Mouse (Mus musculus) thymus, postnatal 0 days (tissue): ENCODE results near the gene Slc22a5. TPM values are rescaled to one million over a fixed set of nuclear protein-coding genes. Genes with fewer than 3 reads are reported as not detected.
"Not testable (repeated sequence)": the region's sequence is repeated elsewhere in the genome, so short reads cannot be mapped to it uniquely, and the experiment has no call there.

Experiments used
- DNase-seq: peaks from one replicate; pipeline ENCODE4 v3.0.0-alpha.2; 2015; ENCODE audit warnings: low spot score
- polyA plus RNA-seq: library from polyadenylated mRNA; unstranded; fragments of >200 nt; fragmentation: Nextera tagmentation; extraction: Ambion mirVana; gene quantifications from 2 replicates; pipeline ENCODE4 v1.2.1, GENCODE M21; 2015

Slc22a5 gene
- polyA plus RNA-seq, 1 experiment from 2014 or later, result 12.8 TPM

DNA sequence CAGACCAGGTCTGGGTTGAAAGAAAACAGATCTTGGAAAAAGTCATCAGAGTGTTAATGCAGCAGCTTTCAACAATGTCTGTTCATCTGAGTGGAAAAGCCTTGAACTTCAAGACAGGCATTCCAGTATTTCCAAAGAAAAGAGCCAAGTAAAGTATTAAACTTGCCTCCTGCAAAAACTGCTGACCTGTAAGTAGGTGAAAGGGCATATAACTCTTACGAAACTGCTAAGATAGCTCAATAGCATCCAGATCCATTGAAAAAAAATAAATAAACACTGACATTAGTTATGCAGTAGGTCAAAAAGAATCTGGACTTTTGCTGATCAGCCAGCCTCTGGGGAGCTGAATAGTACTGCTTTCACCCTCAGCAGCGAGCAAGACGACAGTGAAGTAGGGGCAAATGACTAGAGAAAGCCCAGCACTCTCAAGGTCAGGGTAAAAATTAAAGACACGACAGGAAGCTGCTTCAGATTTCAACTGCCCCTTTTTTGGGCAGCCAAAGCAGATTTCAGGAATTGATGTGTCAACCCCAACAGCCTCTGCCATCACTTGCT, 2.3 kb downstream of the Slc22a5 start:
- no peak for DNase-seq

DNA sequence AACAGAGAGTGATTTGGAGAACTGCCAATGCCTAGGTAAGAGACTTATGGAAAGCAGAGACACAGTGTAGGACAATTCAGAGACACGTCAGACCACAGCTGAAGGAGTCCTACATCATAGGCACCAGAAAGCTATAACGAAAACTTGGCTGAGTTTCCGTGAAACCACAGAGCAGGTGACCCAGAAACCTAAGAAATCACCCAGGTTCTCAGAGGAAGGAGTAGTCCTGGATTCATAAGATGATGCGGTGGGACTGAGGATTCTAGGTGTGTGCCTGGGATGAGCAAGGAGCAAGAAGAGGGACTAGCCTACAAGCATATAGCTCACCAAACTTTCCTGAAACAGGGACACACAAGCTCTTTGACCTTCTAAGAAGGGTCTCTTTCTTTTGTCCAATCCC, 3.2 kb downstream of the Slc22a5 start:
- DNase-seq, result no peak

GRCm38 (mm10) chr11:53883287-53883686, 8.2 kb downstream of the Slc22a5 start:
- DNase-seq, result no peak

DNA sequence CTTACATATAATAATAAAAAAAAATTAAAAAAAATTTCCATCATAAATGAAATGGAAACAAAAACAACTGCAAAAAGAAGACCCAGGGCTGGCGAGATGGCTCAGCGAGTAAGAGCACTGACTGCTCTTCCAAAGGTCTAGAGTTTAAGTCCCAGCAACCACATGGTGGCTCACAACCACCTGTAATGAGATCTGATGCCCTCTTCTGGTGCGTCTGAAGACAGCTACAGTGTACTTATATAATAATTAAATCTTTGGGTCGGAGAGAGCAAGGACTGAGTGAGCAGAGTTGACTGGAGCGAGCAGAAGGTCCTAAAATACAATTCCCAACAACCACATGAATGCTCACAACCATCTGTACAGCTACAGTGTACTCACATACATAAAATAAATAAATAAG, 13.4 kb downstream of the Slc22a5 start:
- not testable (repeated sequence) for DNase-seq

DNA sequence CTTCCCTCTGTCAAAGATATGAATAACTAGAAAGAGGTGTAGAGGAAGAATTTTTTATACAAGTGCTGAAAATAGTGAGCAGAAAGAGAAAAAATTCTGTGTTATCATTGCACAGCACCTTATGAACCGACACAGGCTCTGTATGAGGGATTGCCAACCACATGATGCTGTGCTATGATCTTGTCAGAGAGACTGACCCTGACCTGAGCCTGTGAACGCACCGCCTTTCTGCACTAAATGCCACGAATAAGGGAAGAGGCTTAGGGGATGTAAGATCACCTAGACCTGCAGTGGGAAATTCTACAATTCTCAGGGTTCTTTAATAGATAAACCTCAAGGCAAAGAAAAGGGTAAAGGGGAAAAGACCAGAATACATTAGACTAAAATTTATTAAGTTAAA, 15.0 kb downstream of the Slc22a5 start:
- DNase-seq, result no peak

DNA sequence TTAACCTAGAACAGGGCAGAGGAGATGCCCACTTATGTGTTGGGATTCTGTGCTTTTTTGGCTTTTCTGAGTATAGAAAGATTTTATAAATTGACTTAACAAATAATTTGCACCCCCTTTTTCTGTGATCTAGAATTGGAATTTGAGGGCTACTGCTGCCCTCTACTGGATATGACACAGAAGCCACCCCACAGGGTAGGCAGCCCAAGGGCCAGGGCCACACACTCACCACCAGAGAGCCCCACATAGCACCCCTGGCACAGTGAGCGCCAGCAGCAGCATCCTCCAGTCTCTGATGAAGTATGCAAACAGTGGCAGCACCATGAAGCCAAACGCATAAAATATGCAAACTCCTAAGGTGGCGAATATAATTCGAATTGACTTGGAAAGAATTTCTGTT, 16.8 kb downstream of the Slc22a5 start:
- peak; percentile 64 for DNase-seq

GRCm38 (mm10) chr11:53873909-53874704, 17.4 kb downstream of the Slc22a5 start:
- DNase-seq, result peak; percentile 39

- DNase-seq, result no peak
Observed at GRCm38 (mm10) chr11:53871786-53872507, 19.5 kb downstream of the Slc22a5 start.

DNA sequence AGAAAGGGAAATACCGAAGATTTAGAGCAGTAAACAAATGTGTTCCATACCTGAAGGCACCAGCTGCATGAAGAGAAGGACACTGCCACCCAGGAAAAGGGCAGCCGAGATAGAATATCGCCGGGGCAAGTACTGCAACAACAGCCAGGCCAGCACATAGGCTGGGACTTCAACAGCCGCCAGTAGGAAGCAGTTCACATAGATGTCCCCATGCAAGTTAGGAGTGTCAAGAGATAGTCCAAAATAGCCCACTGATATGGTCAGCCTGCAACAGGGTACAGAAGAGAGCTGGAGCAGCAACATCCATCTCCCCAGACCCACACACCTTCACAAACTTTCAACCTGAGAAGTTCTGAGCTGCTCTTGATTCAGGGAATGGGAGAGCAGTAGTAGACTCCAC, 22.3 kb downstream of the Slc22a5 start:
- no peak for DNase-seq

DNA sequence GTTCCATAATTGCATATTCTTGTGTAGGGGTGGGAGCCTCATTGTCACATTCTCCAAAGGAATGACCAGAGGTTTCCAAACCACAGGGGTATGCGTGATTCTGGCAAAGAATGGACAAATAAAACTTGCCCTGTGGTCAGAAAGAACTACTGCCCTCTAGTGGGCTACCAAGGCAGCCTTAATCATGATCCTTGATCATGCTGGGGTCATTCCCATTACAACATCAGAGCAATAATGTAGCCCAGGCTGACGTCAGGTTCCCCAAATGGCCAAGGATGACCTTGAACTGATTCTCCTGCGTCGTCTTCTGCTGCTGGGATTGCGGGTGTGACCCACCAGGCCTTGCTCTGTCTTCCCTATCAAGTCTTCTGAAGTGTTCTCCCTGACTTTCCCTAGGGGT, 23.1 kb downstream of the Slc22a5 start:
- DNase-seq, result not testable (repeated sequence)

- not testable (repeated sequence) for DNase-seq
Observed at GRCm38 (mm10) chr11:53864724-53865310, 26.6 kb downstream of the Slc22a5 start.

DNA sequence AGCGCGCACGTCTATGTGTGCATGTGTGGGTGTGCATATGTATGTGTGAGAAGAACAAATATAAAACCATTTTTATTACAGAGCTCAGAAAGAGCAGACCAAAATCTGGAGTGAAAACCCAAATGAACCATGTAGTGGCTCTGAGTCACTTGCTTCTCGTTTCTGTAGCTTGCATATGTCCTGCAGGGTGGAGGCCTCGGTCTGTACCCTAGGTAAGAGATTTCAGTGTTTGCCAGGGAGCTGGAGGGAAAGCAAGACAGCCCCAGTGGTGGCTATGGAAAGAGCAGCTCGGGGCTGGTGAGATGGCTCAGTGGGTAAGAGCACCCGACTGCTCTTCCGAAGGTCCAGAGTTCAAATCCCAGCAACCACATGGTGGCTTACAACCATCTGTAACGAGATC, 30.5 kb downstream of the Slc22a5 start:
- not testable (repeated sequence) for DNase-seq

DNA sequence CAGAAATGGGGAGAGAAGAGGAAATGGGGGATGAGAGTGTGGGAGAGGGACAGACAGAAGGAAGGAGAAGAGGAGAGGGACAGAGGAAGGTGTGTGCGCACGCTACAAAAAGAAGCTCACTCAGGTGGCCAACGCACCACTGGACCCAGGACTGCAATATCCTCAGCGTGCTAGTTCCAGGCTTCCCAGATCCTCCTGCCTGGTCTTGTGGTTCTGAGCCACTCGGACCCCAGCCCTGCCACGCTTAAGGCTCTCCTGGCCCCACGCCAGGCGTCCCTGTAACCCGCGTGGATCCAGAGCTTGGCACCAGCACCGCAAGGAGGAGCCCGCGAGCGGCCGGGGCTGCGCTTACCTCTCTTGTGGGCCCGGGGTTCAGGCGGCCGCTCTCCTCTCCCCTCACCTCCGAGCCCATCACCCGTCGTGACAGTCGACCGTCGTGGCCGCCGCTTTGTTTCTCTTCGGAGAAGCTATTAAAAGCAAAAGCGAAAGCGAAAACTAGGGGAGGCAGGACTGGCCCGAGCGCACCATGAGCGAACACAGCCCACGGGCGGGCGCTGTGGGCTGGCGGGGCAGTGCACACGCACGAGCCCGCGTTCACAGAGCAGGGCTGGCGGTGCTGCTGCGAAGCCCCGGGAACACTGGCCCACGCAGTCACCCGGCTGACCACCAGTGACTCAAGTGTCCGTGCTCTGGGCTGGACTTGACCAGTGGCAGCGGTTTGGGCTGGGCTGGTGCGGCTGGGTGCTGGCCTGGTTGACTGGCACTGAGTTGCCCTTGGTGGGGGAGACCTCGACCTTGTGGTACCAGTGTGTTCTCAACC, 32.5 kb downstream of the Slc22a5 start, which contains the start of gene Gm12216:
Gene Gm12216 (minus strand): TSS at position 496 of the 820 bp plus-strand sequence.
- DNase-seq, result peak; percentile 55

GRCm38 (mm10) chr11:53858058-53858760, 33.3 kb downstream of the Slc22a5 start:
- no peak for DNase-seq

- DNase-seq, result no peak
Observed at GRCm38 (mm10) chr11:53853665-53854064, 37.8 kb downstream of the Slc22a5 start.

- peak; percentile 93 for DNase-seq
Observed at GRCm38 (mm10) chr11:53851795-53852194, 39.7 kb downstream of the Slc22a5 start.

- DNase-seq, result peak; percentile 56
Observed at GRCm38 (mm10) chr11:53849588-53850320, 41.7 kb downstream of the Slc22a5 start.

DNA sequence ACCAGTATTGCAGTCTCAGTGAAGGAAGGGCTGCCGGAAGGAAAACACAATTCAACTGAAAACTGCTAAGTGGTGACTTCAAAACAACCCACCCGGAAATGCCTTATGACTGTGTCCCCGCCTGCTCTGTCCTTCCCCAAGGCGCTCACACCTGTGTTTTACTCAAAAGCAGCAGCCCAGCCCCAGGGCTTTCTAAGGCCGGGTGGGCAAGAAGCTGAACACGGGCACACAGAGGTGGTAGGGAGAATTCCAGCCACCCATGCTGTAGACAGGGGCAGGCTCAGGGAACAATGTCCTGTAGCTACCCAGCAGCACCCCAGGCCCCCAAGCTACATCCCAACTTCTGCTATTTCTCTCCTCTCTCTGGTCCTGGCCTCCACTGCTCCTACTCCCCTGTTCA, 45.8 kb downstream of the Slc22a5 start:
- peak; percentile 86 for DNase-seq

DNA sequence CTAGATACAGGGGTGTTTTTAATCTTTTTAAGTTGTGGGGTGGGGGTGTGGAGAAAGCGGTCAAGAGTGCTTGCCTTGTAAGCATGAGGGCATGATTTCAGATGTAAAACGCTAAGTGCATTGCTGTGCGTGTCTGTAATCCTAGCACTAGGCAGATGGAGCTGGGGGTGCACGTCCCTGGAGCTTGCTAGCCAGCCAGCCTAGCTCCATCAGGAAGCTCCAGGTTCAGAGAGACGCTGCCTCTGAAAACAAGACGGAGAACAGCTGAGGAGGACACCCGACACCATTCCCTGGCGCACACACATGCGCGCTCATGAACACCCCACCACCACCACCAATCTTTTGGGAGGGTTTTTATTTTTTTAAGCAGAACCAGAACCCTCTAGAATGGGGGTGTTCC, 48.4 kb downstream of the Slc22a5 start:
- DNase-seq, result no peak

- DNase-seq, result peak; percentile 53
Observed at GRCm38 (mm10) chr11:53842161-53842581, 49.3 kb downstream of the Slc22a5 start.
